Mouse (Mus musculus) megakaryocyte-erythroid progenitor cell, adult 5 weeks (primary cell): ENCODE results near the gene Gm14214. TPM values are rescaled to one million over a fixed set of nuclear protein-coding genes. Genes with fewer than 3 reads are reported as not detected.

ENCODE experiments used
- polyA plus RNA-seq: library from polyadenylated mRNA; stranded (reverse); fragments of >175 nt; gene quantifications from 2 replicates; pipeline ENCODE4 v1.2.3, GENCODE M21; 2012

Gm14214 gene
- polyA plus RNA-seq, result not detected in 2 replicates

DNA sequence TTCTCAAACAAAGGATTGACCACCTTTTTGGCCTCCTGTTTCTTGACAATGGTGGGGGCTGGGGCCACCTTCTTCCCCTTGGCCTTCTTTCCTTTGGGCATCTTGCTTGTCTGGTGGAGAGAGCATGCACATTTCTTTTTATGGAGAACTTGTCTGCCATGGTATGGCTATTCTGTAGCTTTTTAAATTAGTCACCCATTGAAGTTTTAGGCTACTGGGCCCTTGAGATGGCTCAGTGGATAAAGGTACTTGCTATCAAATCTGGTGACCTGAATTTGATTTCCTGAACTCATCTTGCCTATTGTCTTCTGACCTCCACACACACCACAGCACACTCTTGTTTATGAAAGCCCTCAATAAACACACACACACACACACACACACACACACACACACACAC lies at the start of gene Gm14214:
Gene Gm14214 (minus strand): TSS at position 101 of the 400 bp plus-strand sequence.

DNA sequence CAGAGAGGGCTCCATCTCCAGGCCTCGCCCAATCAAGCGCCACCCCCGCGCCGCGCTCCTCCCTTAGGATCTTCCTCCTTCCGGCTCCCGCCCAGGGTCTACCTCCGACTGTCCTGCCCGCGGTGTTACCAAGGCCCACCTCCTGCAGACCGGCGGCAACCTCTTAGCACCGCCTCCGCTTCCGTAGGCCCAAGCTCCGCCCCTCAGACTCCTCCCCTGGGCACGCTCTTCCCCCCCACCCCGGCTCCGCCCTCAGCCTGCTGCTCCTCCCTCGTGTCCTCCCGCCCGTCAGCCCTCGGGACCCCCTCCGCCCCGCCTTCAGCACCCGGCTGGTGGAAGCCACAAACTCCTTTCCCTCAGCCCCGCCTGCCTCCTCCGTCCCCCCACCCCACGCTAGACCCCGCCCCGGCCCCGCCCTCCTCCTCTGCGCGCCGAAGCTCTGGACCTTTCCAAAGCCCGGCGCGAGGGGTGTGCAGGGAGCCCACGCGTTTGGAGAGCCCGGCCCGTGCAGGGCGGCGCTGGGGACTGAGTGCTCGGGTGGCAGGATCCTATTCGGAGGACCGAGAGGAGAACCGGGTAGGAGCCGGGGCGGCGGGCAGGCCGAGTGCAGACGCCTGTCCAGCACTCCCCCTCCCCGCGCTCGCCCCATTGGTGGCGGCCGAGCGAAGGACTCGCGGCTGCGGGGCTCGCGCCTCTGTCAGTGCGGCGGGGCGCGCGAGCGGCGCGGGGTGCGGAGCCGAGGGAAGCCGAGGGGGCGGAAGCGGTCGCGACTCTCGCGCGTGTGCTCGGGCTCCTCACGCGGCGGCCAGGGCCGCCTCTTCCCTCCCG lies 21.0 kb upstream of the Gm14214 start, which contains the start of the genes Raly and a:
Gene Raly (plus strand): TSS at position 441 of the 828 bp plus-strand sequence.
Gene a (plus strand): TSS at position 747 of the 828 bp plus-strand sequence.

Other genes starting within 250 kb of the Gm14214 start
- 0.14 and 1.5 TPM in 2 replicates for gene 1700003F12Rik, start 222.9 kb downstream of the Gm14214 start, polyA plus RNA-seq
- 0.05 and 0.34 TPM in 2 replicates for gene Actl10, start 218.3 kb downstream of the Gm14214 start, polyA plus RNA-seq
- 1.4 and 2.2 TPM in 2 replicates for gene Necab3, start 211.1 kb downstream of the Gm14214 start, polyA plus RNA-seq
- 86.2 and 96.3 TPM in 2 replicates for gene E2f1, start 200.1 kb downstream of the Gm14214 start, polyA plus RNA-seq
- gene Pxmp4, start 166.3 kb downstream of the Gm14214 start, polyA plus RNA-seq, result 3.8 and 4.1 TPM in 2 replicates
- gene Zfp341, start 156.7 kb downstream of the Gm14214 start, polyA plus RNA-seq, result 7.1 and 8.1 TPM in 2 replicates
- 1.7 and 2.9 TPM in 2 replicates for gene 4930519P11Rik, start 156.6 kb downstream of the Gm14214 start, polyA plus RNA-seq
- gene Chmp4b, start 118.3 kb downstream of the Gm14214 start, polyA plus RNA-seq, result 145 and 166 TPM in 2 replicates
- gene Raly, start 21.1 kb upstream of the Gm14214 start, polyA plus RNA-seq, result 593 and 729 TPM in 2 replicates
- 2.1 TPM in 2 replicates for gene a, start 21.4 kb upstream of the Gm14214 start, polyA plus RNA-seq
- gene Eif2s2, start 122.9 kb upstream of the Gm14214 start, polyA plus RNA-seq, result 14.7 and 19.3 TPM in 2 replicates
- 0.02 and 0.03 TPM in 2 replicates for gene Gm14226, start 248.2 kb upstream of the Gm14214 start, polyA plus RNA-seq